17 mouse cellular contexts compared by ENCODE assay signal in genomic region chr5:112206543-112207255, GRCm38 (mm10). TPM values are rescaled to one million over a fixed set of nuclear protein-coding genes. Genes with fewer than 3 reads are reported as not detected.
DNase-seq lines count a peak whose midpoint lies in the region; ATAC-seq lines count a peak whose summit lies in the region.
"Had no signal": no experiment of that assay in that cellular context is flagged by ENCODE, and none has a peak within 500 bp of the region (broad histone marks: within the 10 kb centered on the region; RNA-seq: fewer than 3 reads in every experiment).

No protein-coding gene starts in this region.

- peaks cover 4% of the 10 kb centered on the region; the same call in 1 of the 2 replicates for H3K27me3 ChIP-seq in midbrain, embryonic 12.5 days
- H3K27me3 ChIP-seq in midbrain, embryonic 10.5 days (ENCODE audit: low read depth, poor library complexity, severe bottlenecking), result peaks cover 5% of the 10 kb centered on the region; the same call in 1 of the 2 replicates
- H3K27me3 ChIP-seq in embryonic facial prominence, embryonic 13.5 days, result peaks cover 8% of the 10 kb centered on the region; the same call in 1 of the 2 replicates
- peaks cover 12% of the 10 kb centered on the region; the same call in 1 of the 2 replicates for H3K27me3 ChIP-seq in limb, embryonic 10.5 days (ENCODE audit: low read depth, poor library complexity, severe bottlenecking)
- H3K27me3 ChIP-seq: neural tube, embryonic 13.5 days had no signal

- peak; percentile 83 for DNase-seq in heart, adult 11 months
- DNase-seq in heart, postnatal 10 days, result no peak
- DNase-seq in midbrain, embryonic 10.5 days (ENCODE audit: low spot score), result no peak
- no peak for DNase-seq in limb, embryonic 10.5 days (ENCODE audit: low spot score)
- no peak for DNase-seq in spleen, postnatal 36 days (ENCODE audit: low spot score in 2 of 2)
- DNase-seq: adrenal gland, postnatal 14 days; cerebellum, adult 11 months; embryo, embryonic 11 days; kidney, adult 8-10 months; layer of hippocampus, postnatal 36 days; thymus, adult 2 months had no signal

- H3K9me3 ChIP-seq in midbrain, embryonic 12.5 days, result no peaks in the 10 kb centered on the region
- H3K9me3 ChIP-seq in midbrain, embryonic 10.5 days (replicated peaks), result no peaks in the 10 kb centered on the region
- H3K9me3 ChIP-seq in embryonic facial prominence, embryonic 13.5 days, result no peaks in the 10 kb centered on the region
- H3K9me3 ChIP-seq in limb, embryonic 10.5 days (replicated peaks), result no peaks in the 10 kb centered on the region
- H3K9me3 ChIP-seq: neural tube, embryonic 13.5 days had no signal

- peaks cover 11% of the 10 kb centered on the region for H3K4me1 ChIP-seq in midbrain, embryonic 12.5 days
- peaks cover 26% of the 10 kb centered on the region for H3K4me1 ChIP-seq in midbrain, embryonic 10.5 days
- H3K4me1 ChIP-seq in embryonic facial prominence, embryonic 13.5 days, result peaks cover 17% of the 10 kb centered on the region
- H3K4me1 ChIP-seq in limb, embryonic 10.5 days, result peaks cover 22% of the 10 kb centered on the region

- intact Hi-C loops in heart, postnatal 10 days (cut with DNase I), result no loop called here

- no peak overlapping the region for H3K9ac ChIP-seq in midbrain, embryonic 12.5 days (replicated peaks)
- H3K9ac ChIP-seq in embryonic facial prominence, embryonic 13.5 days, result 0 out of 2 replicates have a peak overlapping the region, but pooled peaks have one; percentile 21
- H3K9ac ChIP-seq: neural tube, embryonic 13.5 days had no signal

- 32% methylated on average over 16 of the region's 16 CpGs for WGBS in midbrain, embryonic 12.5 days
- 27% methylated on average over 16 of the region's 16 CpGs for WGBS in midbrain, embryonic 10.5 days
- 16% methylated on average over 16 of the region's 16 CpGs for WGBS in embryonic facial prominence, embryonic 13.5 days
- 22% methylated on average over 16 of the region's 16 CpGs for WGBS in limb, embryonic 10.5 days

- no peak overlapping the region for H3K4me3 ChIP-seq in midbrain, embryonic 12.5 days
- no peak overlapping the region for H3K4me3 ChIP-seq in midbrain, embryonic 10.5 days
- H3K4me3 ChIP-seq in embryonic facial prominence, embryonic 13.5 days, result peak overlapping the region; percentile 9; the same call in 1 of the 2 replicates
- peak overlapping the region; percentile 19 for H3K4me3 ChIP-seq in limb, embryonic 10.5 days
- H3K4me3 ChIP-seq: neural tube, embryonic 13.5 days had no signal

- H3K4me2 ChIP-seq in midbrain, embryonic 12.5 days (replicated peaks), result peak overlapping the region; percentile 19; the same call in 1 of the 2 replicates
- peak overlapping the region; percentile 48 for H3K4me2 ChIP-seq in embryonic facial prominence, embryonic 13.5 days
- H3K4me2 ChIP-seq: neural tube, embryonic 13.5 days had no signal

- no peak for ATAC-seq in midbrain, embryonic 12.5 days (ENCODE audit: low FRiP score, low read depth)
- ATAC-seq in embryonic facial prominence, embryonic 13.5 days (ENCODE audit: insufficient number of reproducible peaks, insufficient read depth, low FRiP score, low TSS enrichment, low read depth), result no peak
- ATAC-seq in inflammation-experienced regulatory T-cells, adult 6 months, result no peak

- no peaks in the 10 kb centered on the region for H3K36me3 ChIP-seq in midbrain, embryonic 12.5 days
- no peaks in the 10 kb centered on the region for H3K36me3 ChIP-seq in midbrain, embryonic 10.5 days
- H3K36me3 ChIP-seq in embryonic facial prominence, embryonic 13.5 days, result no peaks in the 10 kb centered on the region
- no peaks in the 10 kb centered on the region for H3K36me3 ChIP-seq in limb, embryonic 10.5 days
- H3K36me3 ChIP-seq: neural tube, embryonic 13.5 days had no signal

- no peak overlapping the region for H3K27ac ChIP-seq in midbrain, embryonic 12.5 days (replicated peaks)
- H3K27ac ChIP-seq in midbrain, embryonic 10.5 days (replicated peaks), result no peak overlapping the region
- H3K27ac ChIP-seq in embryonic facial prominence, embryonic 13.5 days, result no peak overlapping the region
- H3K27ac ChIP-seq in limb, embryonic 10.5 days, result 0 out of 2 replicates have a peak overlapping the region, but pooled peaks have one; percentile 32
- H3K27ac ChIP-seq: macrophage; neural tube, embryonic 13.5 days had no signal

RNA-seq across cellular contexts. Expression of gene Cryba4, which starts 45.6 kb away (rescaled TPM):
- total RNA-seq in heart, postnatal 10 days (2021), result 1 to 10 TPM; 3.1 to 3.2 TPM
- 1.3 and 2.0 TPM in 2 replicates for polyA plus RNA-seq in midbrain, embryonic 12.5 days (2016; fragmentation: Nextera tagmentation; extraction: Ambion mirVana)
- polyA plus RNA-seq in midbrain, embryonic 10.5 days (2016; fragmentation: Nextera tagmentation; extraction: Ambion mirVana), result 0.43 and 1.4 TPM in 2 replicates
- polyA plus RNA-seq in embryonic facial prominence, embryonic 13.5 days (2015; fragmentation: Nextera tagmentation; extraction: Ambion mirVana), result 1.0 and 1.9 TPM in 2 replicates
- polyA plus RNA-seq in limb, embryonic 10.5 days (2016; fragmentation: Nextera tagmentation; extraction: Ambion mirVana), result 0.34 and 0.46 TPM in 2 replicates
- 1 to 10 TPM in 1 of 3 experiments, under 1 TPM in 1, not detected in 1; 0.56 to 1.3 TPM for polyA plus RNA-seq in inflammation-experienced regulatory T-cells, adult 6 months (2017; shearing (Covaris generic))

RNA-seq across cellular contexts. Expression of gene Crybb1, which starts 48.9 kb away (rescaled TPM):
- total RNA-seq in heart, postnatal 10 days (2021), result under 1 TPM; 0.35 to 0.81 TPM
- 1.3 and 1.9 TPM in 2 replicates for polyA plus RNA-seq in midbrain, embryonic 12.5 days (2016; fragmentation: Nextera tagmentation; extraction: Ambion mirVana)
- polyA plus RNA-seq in midbrain, embryonic 10.5 days (2016; fragmentation: Nextera tagmentation; extraction: Ambion mirVana), result 0.41 and 0.91 TPM in 2 replicates
- polyA plus RNA-seq in embryonic facial prominence, embryonic 13.5 days (2015; fragmentation: Nextera tagmentation; extraction: Ambion mirVana), result 1.0 and 1.3 TPM in 2 replicates
- not detected in 2 replicates for polyA plus RNA-seq in limb, embryonic 10.5 days (2016; fragmentation: Nextera tagmentation; extraction: Ambion mirVana)
- polyA plus RNA-seq in inflammation-experienced regulatory T-cells, adult 6 months (2017; shearing (Covaris generic)), result under 1 TPM in 1 of 3 experiments, not detected in 2; 0.97 TPM
- total RNA-seq: liver, adult 2 months had no signal
- polyA plus RNA-seq: liver, adult 2 months; macrophage had no signal

Comparison
In these comparisons a context has a peak if more than half of its experiments do, and no peak if none do; other contexts are left out.
1. H3K4me3 ChIP-seq: peak in embryonic facial prominence, embryonic 13.5 days (single experiment) and limb, embryonic 10.5 days (single experiment); none in midbrain, embryonic 12.5 days (single experiment) and midbrain, embryonic 10.5 days (single experiment).